Mouse (Mus musculus): ENCODE measurements at regions not wholly inside any gene's neighbourhood (a gene's known extent, or its start where the extent isn't known, plus 50 kb on each side); places are given as distances from the start of the nearest gene placed in this dataset.

GRCm38 (mm10) chr5:46445844-46446243 lies 588.4 kb upstream of the Lcorl start:
- TF ChIP-seq CTCF (IDR thresholded peaks at IDR 0.05; ENCODE audit: low read depth): no peak
- no peak for TF ChIP-seq EP300 (IDR thresholded peaks at IDR 0.05; ENCODE audit: low read depth)
